Mouse (Mus musculus) forebrain, embryonic 15.5 days (tissue): ENCODE results near the gene Drosha. TPM values are rescaled to one million over a fixed set of nuclear protein-coding genes. Genes with fewer than 3 reads are reported as not detected.
"Not testable (repeated sequence)": the region's sequence is repeated elsewhere in the genome, so short reads cannot be mapped to it uniquely, and the experiment has no call there.

ENCODE experiments used
- ATAC-seq: fragments of 200-750 bp; cut with Nextera tagmentation; replicated peaks from 2 replicates; pipeline ENCODE4 v1.8.0; 2017; ENCODE audit warnings: mild to moderate bottlenecking, moderate TSS enrichment, moderate library complexity
- H3K27ac ChIP-seq: fragments of 300-500 bp; sonication (generic); replicated peaks from 2 replicates; pipeline ENCODE4 v1.5.1; 2015; ENCODE audit warnings: mild to moderate bottlenecking, inconsistent platforms
- H3K27me3 ChIP-seq: fragments of 300-500 bp; sonication (generic); 2 replicates; pipeline ENCODE4 v1.6.1; 2015; ENCODE audit warnings: inconsistent platforms
- H3K36me3 ChIP-seq: fragments of 300-500 bp; sonication (generic); 2 replicates; pipeline ENCODE4 v1.6.1; 2015; ENCODE audit warnings: mild to moderate bottlenecking, inconsistent platforms
- H3K4me1 ChIP-seq: fragments of 300-500 bp; sonication (generic); 2 replicates; pipeline ENCODE4 v1.6.1; 2015; ENCODE audit warnings: inconsistent platforms
- H3K4me2 ChIP-seq: fragments of 300-500 bp; sonication (generic); replicated peaks from 2 replicates; pipeline ENCODE4 v1.6.1; 2015; ENCODE audit warnings: mild to moderate bottlenecking, inconsistent platforms
- H3K4me3 ChIP-seq: fragments of 300-500 bp; sonication (generic); 2 replicates; pipeline ENCODE4 v1.5.1; 2015; ENCODE audit warnings: mild to moderate bottlenecking, inconsistent platforms
- H3K9ac ChIP-seq: fragments of 300-500 bp; sonication (generic); replicated peaks from 2 replicates; pipeline ENCODE4 v1.6.1; 2015; ENCODE audit warnings: mild to moderate bottlenecking, inconsistent platforms
- H3K9me3 ChIP-seq: fragments of 300-500 bp; sonication (generic); 2 replicates; pipeline ENCODE4 v1.6.1; 2016; ENCODE audit warnings: inconsistent platforms
- WGBS: fragments of 180-500 bp; shearing (Covaris S2); methylation state at CpG from one replicate; pipeline ENCODE4 v1.1.7; 2015; ENCODE audit warnings: mixed read lengths; 5-methylcytosine and 5-hydroxymethylcytosine counted together
- polyA plus RNA-seq: library from polyadenylated mRNA; unstranded; fragments of >200 nt; fragmentation: Nextera tagmentation; extraction: Ambion mirVana; gene quantifications from 2 replicates; pipeline ENCODE4 v1.2.1, GENCODE M21; 2015

The Drosha gene
- polyA plus RNA-seq, 1 experiment from 2014 or later, result 54.7 TPM

- H3K36me3 ChIP-seq, result peaks cover 50% of the 10 kb centered on the region
- no peak overlapping the region for H3K9ac ChIP-seq
- WGBS, result 70% methylated on average over 24 of the region's 24 CpGs
- no peak overlapping the region for H3K4me3 ChIP-seq
- H3K27ac ChIP-seq, result no peak overlapping the region
- no peak overlapping the region for H3K4me2 ChIP-seq
- H3K27me3 ChIP-seq, result no peaks in the 10 kb centered on the region
- no peak for ATAC-seq
- no peaks in the 10 kb centered on the region for H3K4me1 ChIP-seq
- H3K9me3 ChIP-seq, result no peaks in the 10 kb centered on the region
These were observed 95.6 kb downstream of the Drosha start for GRCm38 (mm10) chr15:12919967-12920870.

GRCm38 (mm10) chr15:12921901-12922300 lies 97.3 kb downstream of the Drosha start:
- Histone ChIP-seq H3K4me3 (no peak overlapping the region), H3K9ac (no peak overlapping the region), H3K9me3 (no peaks in the 10 kb centered on the region), H3K27ac (no peak overlapping the region), H3K4me2 (no peak overlapping the region), H3K27me3 (no peaks in the 10 kb centered on the region), H3K4me1 (no peaks in the 10 kb centered on the region), H3K36me3 (peaks cover 59% of the 10 kb centered on the region)
- WGBS, result 92% methylated on average over 6 of the region's 6 CpGs
- ATAC-seq, result no peak

- H3K4me2 ChIP-seq, result no peak overlapping the region
- no peak overlapping the region for H3K9ac ChIP-seq
- peaks cover 50% of the 10 kb centered on the region for H3K36me3 ChIP-seq
- no peaks in the 10 kb centered on the region for H3K4me1 ChIP-seq
- no peaks in the 10 kb centered on the region for H3K9me3 ChIP-seq
- no peak for ATAC-seq
- H3K27ac ChIP-seq, result no peak overlapping the region
- no peaks in the 10 kb centered on the region for H3K27me3 ChIP-seq
- 97% methylated on average over 6 of the region's 6 CpGs for WGBS
- no peak overlapping the region for H3K4me3 ChIP-seq
These were observed 99.2 kb downstream of the Drosha start for GRCm38 (mm10) chr15:12923826-12924225.

GRCm38 (mm10) chr15:12931481-12931880 lies 106.9 kb downstream of the Drosha start:
- Histone ChIP-seq H3K27me3 (no peaks in the 10 kb centered on the region), H3K36me3 (peaks cover 31% of the 10 kb centered on the region), H3K27ac (no peak overlapping the region), H3K4me2 (no peak overlapping the region), H3K4me3 (no peak overlapping the region), H3K4me1 (no peaks in the 10 kb centered on the region), H3K9me3 (no peaks in the 10 kb centered on the region), H3K9ac (no peak overlapping the region)
- WGBS, result 90% methylated on average over 5 of the region's 5 CpGs
- no peak for ATAC-seq

GRCm38 (mm10) chr15:12936217-12936732 lies 111.7 kb downstream of the Drosha start:
- Histone ChIP-seq H3K9me3 (no peaks in the 10 kb centered on the region), H3K27me3 (no peaks in the 10 kb centered on the region), H3K36me3 (peaks cover 5% of the 10 kb centered on the region), H3K4me1 (peaks cover 6% of the 10 kb centered on the region; the same call in 1 of the 2 replicates), H3K27ac (no peak overlapping the region), H3K4me2 (no peak overlapping the region), H3K4me3 (no peak overlapping the region), H3K9ac (no peak overlapping the region)
- WGBS, result 92% methylated on average over 10 of the region's 10 CpGs
- 0 out of 2 replicates have a peak, but pooled peaks have one; percentile 41 for ATAC-seq

- 84% methylated on average over 3 of the region's 3 CpGs for WGBS
- not testable (repeated sequence) for H3K4me3 ChIP-seq, H3K4me2 ChIP-seq, H3K27me3 ChIP-seq, ATAC-seq, H3K9ac ChIP-seq, H3K36me3 ChIP-seq, H3K27ac ChIP-seq, H3K9me3 ChIP-seq
- peaks cover 12% of the 10 kb centered on the region for H3K4me1 ChIP-seq
These were observed 112.7 kb downstream of the Drosha start for GRCm38 (mm10) chr15:12937326-12937725.

- H3K9ac ChIP-seq, result no peak overlapping the region
- no peaks in the 10 kb centered on the region for H3K9me3 ChIP-seq
- H3K4me3 ChIP-seq, result no peak overlapping the region
- no peaks in the 10 kb centered on the region for H3K36me3 ChIP-seq
- 9% methylated on average over 9 of the region's 9 CpGs for WGBS
- peaks cover 17% of the 10 kb centered on the region for H3K4me1 ChIP-seq
- no peak overlapping the region for H3K4me2 ChIP-seq
- H3K27ac ChIP-seq, result no peak overlapping the region
- 0 out of 2 replicates have a peak, but pooled peaks cover 4% of the 10 kb centered on the region for H3K27me3 ChIP-seq
- ATAC-seq, result no peak; the same call in 1 of the 2 replicates
These were observed 116.5 kb downstream of the Drosha start for GRCm38 (mm10) chr15:12941106-12941505.

GRCm38 (mm10) chr15:12941651-12942180 lies 117.1 kb downstream of the Drosha start:
- Histone ChIP-seq H3K36me3 (no peaks in the 10 kb centered on the region), H3K27ac (no peak overlapping the region), H3K4me2 (no peak overlapping the region), H3K4me1 (peaks cover 17% of the 10 kb centered on the region), H3K9me3 (no peaks in the 10 kb centered on the region), H3K4me3 (no peak overlapping the region), H3K27me3 (0 out of 2 replicates have a peak, but pooled peaks cover 4% of the 10 kb centered on the region), H3K9ac (no peak overlapping the region)
- ATAC-seq, result no peak
- 6% methylated on average over 14 of the region's 14 CpGs for WGBS

GRCm38 (mm10) chr15:12942424-12942823 lies 117.8 kb downstream of the Drosha start:
- Histone ChIP-seq H3K27me3 (0 out of 2 replicates have a peak, but pooled peaks cover 4% of the 10 kb centered on the region), H3K4me2 (no peak overlapping the region), H3K4me3 (no peak overlapping the region), H3K4me1 (peaks cover 17% of the 10 kb centered on the region), H3K9ac (no peak overlapping the region), H3K36me3 (no peaks in the 10 kb centered on the region), H3K9me3 (no peaks in the 10 kb centered on the region), H3K27ac (no peak overlapping the region)
- WGBS, result 51% methylated on average over 4 of the region's 4 CpGs
- no peak for ATAC-seq

- H3K36me3 ChIP-seq, result no peaks in the 10 kb centered on the region
- no peaks in the 10 kb centered on the region for H3K4me1 ChIP-seq
- H3K9me3 ChIP-seq, result no peaks in the 10 kb centered on the region
- ATAC-seq, result no peak
- no peak overlapping the region for H3K27ac ChIP-seq
- no peak overlapping the region for H3K4me2 ChIP-seq
- no peak overlapping the region for H3K9ac ChIP-seq
- H3K27me3 ChIP-seq, result no peaks in the 10 kb centered on the region
- no peak overlapping the region for H3K4me3 ChIP-seq
- 87% methylated on average over 5 of the region's 5 CpGs for WGBS
These were observed 133.4 kb downstream of the Drosha start for GRCm38 (mm10) chr15:12958051-12958450.

GRCm38 (mm10) chr15:12962179-12962578 lies 137.6 kb downstream of the Drosha start:
- Histone ChIP-seq H3K27me3 (no peaks in the 10 kb centered on the region), H3K27ac (no peak overlapping the region), H3K36me3 (no peaks in the 10 kb centered on the region), H3K9me3 (no peaks in the 10 kb centered on the region), H3K4me3 (no peak overlapping the region), H3K4me2 (no peak overlapping the region), H3K4me1 (no peaks in the 10 kb centered on the region), H3K9ac (no peak overlapping the region)
- no peak for ATAC-seq
- WGBS, result 86% methylated on average over 10 of the region's 10 CpGs

GRCm38 (mm10) chr15:12965209-12965608 lies 140.6 kb downstream of the Drosha start:
- Histone ChIP-seq H3K27me3 (no peaks in the 10 kb centered on the region), H3K4me1 (no peaks in the 10 kb centered on the region), H3K27ac (no peak overlapping the region), H3K36me3 (no peaks in the 10 kb centered on the region), H3K4me3 (no peak overlapping the region), H3K9me3 (no peaks in the 10 kb centered on the region), H3K4me2 (no peak overlapping the region), H3K9ac (no peak overlapping the region)
- 81% methylated on average over 5 of the region's 5 CpGs for WGBS
- ATAC-seq, result no peak
